Comparison of ENCODE assay signal across 7 mouse cellular contexts in the genomic region with DNA sequence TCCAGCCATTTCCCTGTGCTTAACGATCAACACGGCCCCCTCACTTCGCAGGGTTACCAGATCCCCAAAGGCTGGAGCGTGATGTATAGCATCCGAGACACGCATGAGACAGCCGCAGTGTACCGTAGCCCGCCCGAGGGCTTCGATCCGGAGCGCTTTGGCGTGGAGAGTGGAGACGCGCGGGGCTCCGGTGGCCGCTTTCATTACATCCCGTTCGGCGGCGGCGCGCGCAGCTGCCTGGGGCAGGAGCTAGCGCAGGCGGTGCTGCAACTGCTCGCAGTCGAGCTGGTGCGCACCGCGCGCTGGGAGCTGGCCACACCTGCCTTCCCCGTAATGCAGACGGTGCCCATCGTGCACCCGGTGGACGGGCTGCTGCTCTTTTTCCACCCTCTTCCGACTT. TPM values are rescaled to one million over a fixed set of nuclear protein-coding genes. Genes with fewer than 3 reads are reported as not detected.
DNase-seq lines count a peak whose midpoint lies in the region; ATAC-seq and TF ChIP-seq lines count a peak whose summit lies in the region.

No protein-coding gene starts in this region.

- H3K36me3 ChIP-seq in lung, embryonic 14.5 days (ENCODE audit: insufficient read depth) = no peaks in the 10 kb centered on the region
- no peaks in the 10 kb centered on the region for H3K36me3 ChIP-seq in heart, postnatal 0 days (replicated peaks; ENCODE audit: control insufficient read depth, insufficient read depth, low read length)
- no peaks in the 10 kb centered on the region for H3K36me3 ChIP-seq in stomach, embryonic 16.5 days (ENCODE audit: control insufficient read depth, insufficient read depth, low read length)

- ATAC-seq in lung, embryonic 14.5 days (ENCODE audit: insufficient read depth) = 0 out of 2 replicates have a peak, but pooled peaks have one; percentile 50
- ATAC-seq in heart, postnatal 0 days (ENCODE audit: insufficient read depth, low read depth) = no peak
- ATAC-seq in megakaryocyte, adult 5-6 weeks (ENCODE audit: poor library complexity, severe bottlenecking) = peak; percentile 51; the same call in 1 of the 2 replicates
- no peak for ATAC-seq in stomach, embryonic 16.5 days (ENCODE audit: insufficient read depth, low FRiP score)

- peak; percentile 70 for DNase-seq in lung, embryonic 14.5 days
- DNase-seq in lung, postnatal 25 days (ENCODE audit: low spot score) = no peak
- peak; percentile 69 for DNase-seq in embryo, embryonic 10 days (ENCODE audit: low spot score)
- no peak for DNase-seq in heart, postnatal 0 days (ENCODE audit: low spot score)
- no peak for DNase-seq in urinary bladder, adult 18-20 months (ENCODE audit: low spot score in 2 of 2)

- no peaks in the 10 kb centered on the region for H3K9me3 ChIP-seq in lung, embryonic 14.5 days (ENCODE audit: low read depth, low read length)
- no peaks in the 10 kb centered on the region for H3K9me3 ChIP-seq in heart, postnatal 0 days (replicated peaks; ENCODE audit: control insufficient read depth, low read length)
- H3K9me3 ChIP-seq in stomach, embryonic 16.5 days (replicated peaks; ENCODE audit: control insufficient read depth, low read length) = no peaks in the 10 kb centered on the region

- no peak overlapping the region for H3K9ac ChIP-seq in lung, embryonic 14.5 days
- H3K9ac ChIP-seq in heart, postnatal 0 days (replicated peaks; ENCODE audit: low read depth, low read length) = no peak overlapping the region
- H3K9ac ChIP-seq in stomach, embryonic 16.5 days (ENCODE audit: low read length) = no peak overlapping the region

- no peak overlapping the region for H3K27ac ChIP-seq in lung, embryonic 14.5 days (ENCODE audit: low read depth)
- H3K27ac ChIP-seq in heart, postnatal 0 days (ENCODE audit: low read depth) = no peak overlapping the region
- no peak overlapping the region for H3K27ac ChIP-seq in stomach, embryonic 16.5 days (ENCODE audit: low read length)

- TF ChIP-seq EP300 in heart, postnatal 0 days (IDR thresholded peaks at IDR 0.05; ENCODE audit: low read depth) = no peak

- TF ChIP-seq CTCF in lung, embryonic 14.5 days (IDR thresholded peaks at IDR 0.05; ENCODE audit: low read depth) = no peak
- TF ChIP-seq CTCF in heart, postnatal 0 days (IDR thresholded peaks at IDR 0.05; ENCODE audit: low read depth) = no peak

- H3K27me3 ChIP-seq in lung, embryonic 14.5 days (ENCODE audit: insufficient read depth, low read length) = peaks cover 100% of the 10 kb centered on the region
- peaks cover 100% of the 10 kb centered on the region for H3K27me3 ChIP-seq in heart, postnatal 0 days (ENCODE audit: control insufficient read depth, insufficient read depth, low read length)
- H3K27me3 ChIP-seq in stomach, embryonic 16.5 days (ENCODE audit: control insufficient read depth, insufficient read depth, low read length) = peaks cover 100% of the 10 kb centered on the region

- under 1% methylated on average over 40 of the region's 40 CpGs for WGBS in lung, embryonic 14.5 days
- 8% methylated on average over 40 of the region's 40 CpGs for WGBS in heart, postnatal 0 days
- 2% methylated on average over 40 of the region's 40 CpGs for WGBS in stomach, embryonic 16.5 days

- peak overlapping the region; percentile 29 for H3K4me3 ChIP-seq in lung, embryonic 14.5 days (ENCODE audit: low read depth, low read length)
- H3K4me3 ChIP-seq in heart, postnatal 0 days (ENCODE audit: low read depth, low read length) = peak overlapping the region; percentile 44
- peak overlapping the region; percentile 47 for H3K4me3 ChIP-seq in stomach, embryonic 16.5 days (replicated peaks; ENCODE audit: low read length)

- H3K4me2 ChIP-seq in lung, embryonic 14.5 days = peak overlapping the region; percentile 54
- peak overlapping the region; percentile 64 for H3K4me2 ChIP-seq in heart, postnatal 0 days (ENCODE audit: low read depth, low read length)
- H3K4me2 ChIP-seq in stomach, embryonic 16.5 days (ENCODE audit: low read depth, low read length) = peak overlapping the region; percentile 66

- no peaks in the 10 kb centered on the region; the same call in 1 of the 2 replicates for H3K4me1 ChIP-seq in lung, embryonic 14.5 days (ENCODE audit: insufficient read depth)
- H3K4me1 ChIP-seq in heart, postnatal 0 days (ENCODE audit: control insufficient read depth, insufficient read depth) = peaks cover 18% of the 10 kb centered on the region
- peaks cover 15% of the 10 kb centered on the region for H3K4me1 ChIP-seq in stomach, embryonic 16.5 days (ENCODE audit: control insufficient read depth, insufficient read depth, low read length)

RNA-seq across cellular contexts. Expression of a gene that starts 4.7 kb away (rescaled TPM):
- polyA plus RNA-seq in lung, embryonic 14.5 days (2014; fragmentation: Nextera tagmentation; extraction: Ambion mirVana) = 0.23 TPM in 1 of 2 replicates, not detected in the other
- 0.08 and 0.46 TPM in 2 replicates for total RNA-seq in heart, postnatal 0 days (2014; rRNA removed; ENCODE audit: low replicate concordance)
- polyA plus RNA-seq in heart, postnatal 0 days (2015; fragmentation: Nextera tagmentation; extraction: Ambion mirVana) = 1.3 and 1.6 TPM in 2 replicates
- total RNA-seq in megakaryocyte, adult 5-6 weeks (2015) = not detected in 2 replicates
- 0.37 TPM in 1 of 2 replicates, not detected in the other for total RNA-seq in megakaryocyte, adult 5-6 weeks (2017)
- polyA plus RNA-seq in stomach, embryonic 16.5 days (2015; fragmentation: Nextera tagmentation; extraction: Ambion mirVana) = 5.7 and 6.0 TPM in 2 replicates

RNA-seq across cellular contexts. Expression of a gene that starts 7.5 kb away (rescaled TPM):
- polyA plus RNA-seq in lung, embryonic 14.5 days (2014; fragmentation: Nextera tagmentation; extraction: Ambion mirVana) = not detected in 2 replicates
- not detected in 2 replicates for total RNA-seq in heart, postnatal 0 days (2014; rRNA removed; ENCODE audit: low replicate concordance)
- polyA plus RNA-seq in heart, postnatal 0 days (2015; fragmentation: Nextera tagmentation; extraction: Ambion mirVana) = not detected in 2 replicates
- total RNA-seq in megakaryocyte, adult 5-6 weeks (2015) = not detected in 2 replicates
- total RNA-seq in megakaryocyte, adult 5-6 weeks (2017) = not detected in 2 replicates
- polyA plus RNA-seq in stomach, embryonic 16.5 days (2015; fragmentation: Nextera tagmentation; extraction: Ambion mirVana) = not detected in 2 replicates

Comparison
In these comparisons a context has a peak if more than half of its experiments do, and no peak if none do; other contexts are left out.
1. DNase-seq: peak in lung, embryonic 14.5 days (single experiment) and embryo, embryonic 10 days (single experiment); none in lung, postnatal 25 days (single experiment), heart, postnatal 0 days (single experiment) and urinary bladder, adult 18-20 months (0 of 2).
2. ATAC-seq: peak in lung, embryonic 14.5 days (single experiment) and megakaryocyte, adult 5-6 weeks (single experiment); none in heart, postnatal 0 days (single experiment) and stomach, embryonic 16.5 days (single experiment).
3. Peak in every context shown above with its lines, with median percentiles within 50 percentile points of each other: H3K4me2 ChIP-seq and H3K4me3 ChIP-seq.